Mouse (Mus musculus): ENCODE data around the gene Dnase1l3.

Dnase1l3 gene

GRCm38 (mm10) chr14:7975177-7975576 lies 19.2 kb downstream of the Dnase1l3 start:
- DNase-seq (ENCODE audit: low spot score), result no peak

- DNase-seq (ENCODE audit: low spot score), result no peak
These were observed 19.7 kb downstream of the Dnase1l3 start for GRCm38 (mm10) chr14:7974643-7975042.

GRCm38 (mm10) chr14:7971889-7972493 lies 22.4 kb downstream of the Dnase1l3 start:
- peak; percentile 4 for DNase-seq (ENCODE audit: low spot score)

- peak; percentile 76 for DNase-seq (ENCODE audit: low spot score)
These were observed 30.0 kb downstream of the Dnase1l3 start for GRCm38 (mm10) chr14:7964219-7964889.

GRCm38 (mm10) chr14:7963160-7963559 lies 31.2 kb downstream of the Dnase1l3 start:
- DNase-seq (ENCODE audit: low spot score), result no peak

- no peak for DNase-seq (ENCODE audit: low spot score)
These were observed 31.7 kb downstream of the Dnase1l3 start for GRCm38 (mm10) chr14:7962626-7963025.

- no peak for DNase-seq (ENCODE audit: low spot score)
These were observed 32.7 kb downstream of the Dnase1l3 start for GRCm38 (mm10) chr14:7961714-7962113.

- no peak for DNase-seq (ENCODE audit: low spot score)
These were observed 33.8 kb downstream of the Dnase1l3 start for GRCm38 (mm10) chr14:7960616-7961015.

- no peak for DNase-seq (ENCODE audit: low spot score)
These were observed 37.3 kb downstream of the Dnase1l3 start, which contains the start of gene Gm45521 for GRCm38 (mm10) chr14:7957049-7957448. Gene Gm45521, plus strand, starts transcription at chr14:7957288.

- no peak for DNase-seq (ENCODE audit: low spot score)
These were observed 37.9 kb downstream of the Dnase1l3 start for GRCm38 (mm10) chr14:7956427-7956826.

- no peak for DNase-seq (ENCODE audit: low spot score)
These were observed 40.3 kb downstream of the Dnase1l3 start for GRCm38 (mm10) chr14:7954071-7954471.

GRCm38 (mm10) chr14:7952610-7953254 lies 41.6 kb downstream of the Dnase1l3 start:
- DNase-seq (ENCODE audit: low spot score), result peak; percentile 75

- DNase-seq (ENCODE audit: low spot score), result no peak
These were observed 43.1 kb downstream of the Dnase1l3 start for GRCm38 (mm10) chr14:7951234-7951633.

GRCm38 (mm10) chr14:7945261-7945660 lies 49.1 kb downstream of the Dnase1l3 start:
- no peak for DNase-seq (ENCODE audit: low spot score)

GRCm38 (mm10) chr14:7944349-7945039 lies 49.9 kb downstream of the Dnase1l3 start:
- peak; percentile 42 for DNase-seq (ENCODE audit: low spot score)

- DNase-seq (ENCODE audit: low spot score), result no peak
These were observed 50.6 kb downstream of the Dnase1l3 start for GRCm38 (mm10) chr14:7943801-7944135.

GRCm38 (mm10) chr14:7943101-7943800 lies 51.1 kb downstream of the Dnase1l3 start:
- peak; percentile 71 for DNase-seq (ENCODE audit: low spot score)

- DNase-seq (ENCODE audit: low spot score), result no peak
These were observed 53.0 kb downstream of the Dnase1l3 start for GRCm38 (mm10) chr14:7941413-7941812.

- no peak for DNase-seq (ENCODE audit: low spot score)
These were observed 55.3 kb downstream of the Dnase1l3 start for GRCm38 (mm10) chr14:7938809-7939784.

GRCm38 (mm10) chr14:7937052-7937630 lies 57.2 kb downstream of the Dnase1l3 start:
- no peak for DNase-seq (ENCODE audit: low spot score)
